Mouse (Mus musculus): ENCODE measurements at regions not wholly inside any gene's neighbourhood (a gene's known extent, or its start where the extent isn't known, plus 50 kb on each side); places are given as distances from the start of the nearest gene placed in this dataset.

GRCm38 (mm10) chr7:40683641-40684040, 214.5 kb upstream of the Vstm2b start:
- H3K36me3 ChIP-seq (ENCODE audit: control insufficient read depth, insufficient read depth, low read length, poor library complexity, severe bottlenecking): no peaks in the 10 kb centered on the region
- no peak for DNase-seq (ENCODE audit: low read depth, low spot score)
- no peaks in the 10 kb centered on the region for H3K27me3 ChIP-seq (ENCODE audit: control insufficient read depth, insufficient read depth, low read length, poor library complexity, severe bottlenecking)

GRCm38 (mm10) chr7:40687005-40687404, 211.1 kb upstream of the Vstm2b start:
- DNase-seq (ENCODE audit: low read depth, low spot score): no peak
- H3K36me3 ChIP-seq (ENCODE audit: control insufficient read depth, insufficient read depth, low read length, poor library complexity, severe bottlenecking): no peaks in the 10 kb centered on the region
- H3K27me3 ChIP-seq (ENCODE audit: control insufficient read depth, insufficient read depth, low read length, poor library complexity, severe bottlenecking): no peaks in the 10 kb centered on the region

DNA sequence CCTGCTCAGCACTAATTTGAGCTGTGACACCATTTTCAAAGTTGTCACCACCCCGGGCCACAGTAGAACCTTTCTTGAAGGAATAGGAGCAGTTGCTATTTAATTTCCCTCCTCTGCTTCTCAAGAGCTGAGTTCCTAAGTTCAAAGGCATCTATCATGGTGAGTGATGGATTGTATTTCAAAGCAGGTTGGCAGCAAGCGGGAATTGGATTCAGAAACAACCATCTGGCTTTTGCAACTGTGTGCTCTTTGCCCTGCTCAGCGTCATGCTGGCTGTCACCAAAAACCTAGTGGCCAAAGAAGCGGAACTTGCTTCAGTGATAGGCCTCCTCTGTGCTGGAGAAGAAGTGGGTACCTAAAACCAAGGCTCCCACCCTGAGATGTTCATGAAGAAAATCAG, 209.6 kb upstream of the Vstm2b start:
- no peaks in the 10 kb centered on the region for H3K27me3 ChIP-seq (ENCODE audit: control insufficient read depth, insufficient read depth, low read length, poor library complexity, severe bottlenecking)

DNA sequence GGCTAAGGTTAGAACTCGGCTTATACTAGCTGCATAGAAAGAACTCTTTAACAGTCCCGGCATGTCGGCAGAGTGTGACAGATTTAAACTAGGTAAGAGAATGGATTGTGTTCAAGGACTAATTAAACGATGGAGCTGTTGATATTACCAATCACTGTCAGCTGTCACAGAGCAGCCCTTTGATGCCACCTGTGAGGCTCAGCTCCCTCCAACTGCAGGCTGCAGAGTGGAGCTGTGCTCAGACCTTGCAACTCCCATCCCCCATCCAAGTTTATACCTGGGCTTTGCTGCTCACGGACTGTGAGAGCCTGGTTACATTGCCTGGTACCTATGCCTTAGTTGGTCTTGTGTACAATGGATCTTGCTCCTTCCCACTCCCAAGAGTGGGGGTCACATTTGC, 204.4 kb upstream of the Vstm2b start:
- H3K27me3 ChIP-seq (ENCODE audit: control insufficient read depth, insufficient read depth, low read length, poor library complexity, severe bottlenecking): no peaks in the 10 kb centered on the region
- no peaks in the 10 kb centered on the region for H3K36me3 ChIP-seq (ENCODE audit: control insufficient read depth, insufficient read depth, low read length, poor library complexity, severe bottlenecking)
- no peak for DNase-seq (ENCODE audit: low read depth, low spot score)

More for the DNA sequence above, 209.6 kb upstream of the Vstm2b start:
- no peak for DNase-seq (ENCODE audit: low read depth, low spot score)
- no peaks in the 10 kb centered on the region for H3K36me3 ChIP-seq (ENCODE audit: control insufficient read depth, insufficient read depth, low read length, poor library complexity, severe bottlenecking)

DNA sequence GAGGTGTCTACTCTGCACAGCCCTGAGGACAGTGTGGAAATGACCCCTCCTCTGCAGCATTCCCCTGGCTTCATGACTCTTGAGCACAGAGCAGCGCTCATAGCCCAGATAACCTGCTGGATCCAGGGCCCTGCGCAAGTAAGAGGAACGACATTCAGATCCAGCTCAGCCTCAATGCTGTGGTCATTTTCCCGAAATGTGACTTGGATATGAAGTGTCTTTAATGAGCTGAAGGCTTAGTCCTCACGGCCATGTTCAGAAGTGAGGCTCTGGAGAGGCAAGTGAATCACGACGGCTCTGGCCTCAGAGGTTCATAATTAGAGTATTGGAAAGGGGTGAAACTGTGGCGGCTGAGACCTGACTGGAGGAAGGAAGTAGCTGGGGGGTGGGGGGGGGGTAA, 200.6 kb upstream of the Vstm2b start:
- no peaks in the 10 kb centered on the region for H3K27me3 ChIP-seq (ENCODE audit: control insufficient read depth, insufficient read depth, low read length, poor library complexity, severe bottlenecking)
- no peak for DNase-seq (ENCODE audit: low read depth, low spot score)
- no peaks in the 10 kb centered on the region for H3K36me3 ChIP-seq (ENCODE audit: control insufficient read depth, insufficient read depth, low read length, poor library complexity, severe bottlenecking)

- no peak for DNase-seq (ENCODE audit: low read depth, low spot score)
- Histone ChIP-seq H3K36me3 (ENCODE audit: control insufficient read depth, insufficient read depth, low read length, poor library complexity, severe bottlenecking) (no peaks in the 10 kb centered on the region), H3K27me3 (ENCODE audit: control insufficient read depth, insufficient read depth, low read length, poor library complexity, severe bottlenecking) (no peaks in the 10 kb centered on the region)
Measured at GRCm38 (mm10) chr7:40698309-40698708, 199.8 kb upstream of the Vstm2b start.

DNA sequence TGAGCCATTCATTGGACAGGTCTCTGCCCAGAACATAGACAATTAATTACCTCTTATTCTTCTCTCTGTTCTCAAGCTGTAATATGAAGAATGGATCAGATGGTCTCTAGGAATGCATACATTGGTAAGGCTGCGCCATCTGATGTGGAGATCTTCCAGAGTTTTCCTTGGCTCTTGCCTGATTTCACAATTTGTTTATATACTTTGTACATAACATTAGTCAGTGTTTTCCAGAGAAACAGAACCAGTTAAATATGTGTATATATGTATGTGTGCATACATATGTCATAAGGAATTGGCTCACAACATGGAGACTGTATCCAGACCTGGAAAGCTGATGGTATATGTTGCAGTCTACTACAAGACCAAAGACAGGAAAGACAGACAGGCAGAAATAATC, 198.5 kb upstream of the Vstm2b start:
- no peak for DNase-seq (ENCODE audit: low read depth, low spot score)
- Histone ChIP-seq H3K27me3 (ENCODE audit: control insufficient read depth, insufficient read depth, low read length, poor library complexity, severe bottlenecking) (no peaks in the 10 kb centered on the region), H3K36me3 (ENCODE audit: control insufficient read depth, insufficient read depth, low read length, poor library complexity, severe bottlenecking) (no peaks in the 10 kb centered on the region)

GRCm38 (mm10) chr7:40700656-40701055, 197.5 kb upstream of the Vstm2b start:
- no peak for DNase-seq (ENCODE audit: low read depth, low spot score)
- H3K27me3 ChIP-seq (ENCODE audit: control insufficient read depth, insufficient read depth, low read length, poor library complexity, severe bottlenecking): no peaks in the 10 kb centered on the region

DNA sequence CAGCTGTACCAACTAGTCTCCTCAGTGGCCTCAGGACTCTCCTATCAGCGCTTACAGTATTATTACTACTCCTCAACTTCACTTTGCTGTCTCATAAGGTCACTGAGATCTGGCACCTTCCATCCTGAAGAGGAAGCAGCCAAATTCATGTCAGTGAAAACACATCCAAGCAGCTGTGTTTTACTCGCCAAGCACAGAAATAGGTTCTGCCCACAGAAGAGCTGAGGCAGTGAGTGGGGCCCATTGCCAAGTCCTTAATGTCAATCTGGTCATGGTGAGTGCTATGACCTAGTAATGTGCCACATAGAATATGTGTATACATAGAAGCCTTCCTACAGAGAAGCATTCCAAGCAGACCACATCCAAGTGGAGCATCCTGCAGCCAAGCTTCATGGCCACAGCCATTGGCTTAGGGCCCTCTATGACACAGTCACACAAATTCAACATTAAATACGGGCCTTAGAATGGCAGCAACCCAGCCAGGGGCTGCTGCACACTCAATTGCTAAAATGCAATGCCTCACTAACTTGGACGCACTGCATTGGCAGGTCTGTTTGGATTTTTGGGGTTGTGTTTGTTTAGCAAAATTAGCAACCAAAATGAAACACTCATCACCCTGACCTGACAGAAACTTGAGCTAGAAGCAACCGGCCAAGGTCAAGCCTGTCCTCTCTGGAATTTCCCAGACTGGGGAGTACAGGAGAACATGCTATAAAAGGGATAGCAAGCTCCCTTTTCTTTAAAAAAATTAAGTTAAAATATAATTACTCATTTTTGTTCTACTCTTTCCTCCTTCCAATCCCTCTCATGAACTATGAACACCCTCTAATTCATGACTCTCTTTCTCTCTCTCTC, 195.7 kb upstream of the Vstm2b start:
- H3K36me3 ChIP-seq (ENCODE audit: control insufficient read depth, insufficient read depth, low read length, poor library complexity, severe bottlenecking): no peaks in the 10 kb centered on the region
- no peak for DNase-seq (ENCODE audit: low read depth, low spot score)
- H3K27me3 ChIP-seq (ENCODE audit: control insufficient read depth, insufficient read depth, low read length, poor library complexity, severe bottlenecking): no peaks in the 10 kb centered on the region

More at GRCm38 (mm10) chr7:40700656-40701055, 197.5 kb upstream of the Vstm2b start:
- no peaks in the 10 kb centered on the region for H3K36me3 ChIP-seq (ENCODE audit: control insufficient read depth, insufficient read depth, low read length, poor library complexity, severe bottlenecking)

- Histone ChIP-seq H3K36me3 (ENCODE audit: control insufficient read depth, insufficient read depth, low read length, poor library complexity, severe bottlenecking) (no peaks in the 10 kb centered on the region), H3K27me3 (ENCODE audit: control insufficient read depth, insufficient read depth, low read length, poor library complexity, severe bottlenecking) (no peaks in the 10 kb centered on the region)
- no peak for DNase-seq (ENCODE audit: low read depth, low spot score)
Measured at GRCm38 (mm10) chr7:40708231-40708630, 189.9 kb upstream of the Vstm2b start.

GRCm38 (mm10) chr7:40717991-40718390, 180.1 kb upstream of the Vstm2b start:
- H3K27me3 ChIP-seq (ENCODE audit: control insufficient read depth, insufficient read depth, low read length, poor library complexity, severe bottlenecking): no peaks in the 10 kb centered on the region
- no peak for DNase-seq (ENCODE audit: low read depth, low spot score)
- H3K36me3 ChIP-seq (ENCODE audit: control insufficient read depth, insufficient read depth, low read length, poor library complexity, severe bottlenecking): no peaks in the 10 kb centered on the region

GRCm38 (mm10) chr7:40736971-40737468, 161.1 kb upstream of the Vstm2b start:
- DNase-seq (ENCODE audit: low read depth, low spot score): no peak
- Histone ChIP-seq H3K27me3 (ENCODE audit: control insufficient read depth, insufficient read depth, low read length, poor library complexity, severe bottlenecking) (no peaks in the 10 kb centered on the region), H3K36me3 (ENCODE audit: control insufficient read depth, insufficient read depth, low read length, poor library complexity, severe bottlenecking) (no peaks in the 10 kb centered on the region)

DNA sequence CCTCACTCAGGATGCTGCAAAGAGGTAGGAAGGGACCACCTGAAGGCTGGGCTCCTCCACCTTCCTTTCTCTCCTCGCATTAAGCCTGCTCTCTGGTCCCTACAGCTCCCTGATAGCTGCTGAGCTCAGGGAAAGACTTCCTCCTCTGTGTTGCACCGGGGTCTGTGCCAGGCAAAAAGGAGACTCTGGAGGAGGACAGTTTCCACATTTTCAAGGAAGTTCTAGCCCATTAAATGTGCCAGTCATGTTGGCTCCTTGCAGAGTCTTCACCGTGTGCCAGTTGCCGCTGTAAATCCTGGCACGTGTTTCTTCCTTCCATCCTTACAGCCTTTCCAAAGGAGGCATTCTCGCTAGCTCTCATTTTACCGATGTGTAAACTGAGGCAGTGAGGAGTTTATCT, 160.6 kb upstream of the Vstm2b start:
- no peaks in the 10 kb centered on the region for H3K27me3 ChIP-seq (ENCODE audit: control insufficient read depth, insufficient read depth, low read length, poor library complexity, severe bottlenecking)
- no peaks in the 10 kb centered on the region for H3K36me3 ChIP-seq (ENCODE audit: control insufficient read depth, insufficient read depth, low read length, poor library complexity, severe bottlenecking)
- DNase-seq (ENCODE audit: low read depth, low spot score): no peak

DNA sequence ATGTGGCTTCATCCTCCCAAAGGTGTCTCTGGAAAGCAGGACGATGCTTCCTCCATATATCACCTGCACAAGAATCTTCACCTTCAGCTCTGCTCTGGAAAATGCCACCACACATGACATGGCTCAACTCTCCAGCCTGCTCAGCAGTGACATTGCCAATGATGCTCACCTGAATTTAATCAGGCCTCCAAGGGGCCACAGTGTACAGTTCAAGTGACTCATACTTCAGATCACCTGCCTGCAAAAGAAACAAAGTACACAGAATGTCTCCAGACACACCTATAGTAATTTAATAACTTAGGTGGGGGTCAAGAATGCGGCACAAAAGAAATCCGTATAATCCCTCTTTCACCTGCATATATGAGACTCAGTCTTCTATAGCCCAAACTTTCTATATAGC, 160.0 kb upstream of the Vstm2b start:
- DNase-seq (ENCODE audit: low read depth, low spot score): no peak
- H3K27me3 ChIP-seq (ENCODE audit: control insufficient read depth, insufficient read depth, low read length, poor library complexity, severe bottlenecking): no peaks in the 10 kb centered on the region
- no peaks in the 10 kb centered on the region for H3K36me3 ChIP-seq (ENCODE audit: control insufficient read depth, insufficient read depth, low read length, poor library complexity, severe bottlenecking)

DNA sequence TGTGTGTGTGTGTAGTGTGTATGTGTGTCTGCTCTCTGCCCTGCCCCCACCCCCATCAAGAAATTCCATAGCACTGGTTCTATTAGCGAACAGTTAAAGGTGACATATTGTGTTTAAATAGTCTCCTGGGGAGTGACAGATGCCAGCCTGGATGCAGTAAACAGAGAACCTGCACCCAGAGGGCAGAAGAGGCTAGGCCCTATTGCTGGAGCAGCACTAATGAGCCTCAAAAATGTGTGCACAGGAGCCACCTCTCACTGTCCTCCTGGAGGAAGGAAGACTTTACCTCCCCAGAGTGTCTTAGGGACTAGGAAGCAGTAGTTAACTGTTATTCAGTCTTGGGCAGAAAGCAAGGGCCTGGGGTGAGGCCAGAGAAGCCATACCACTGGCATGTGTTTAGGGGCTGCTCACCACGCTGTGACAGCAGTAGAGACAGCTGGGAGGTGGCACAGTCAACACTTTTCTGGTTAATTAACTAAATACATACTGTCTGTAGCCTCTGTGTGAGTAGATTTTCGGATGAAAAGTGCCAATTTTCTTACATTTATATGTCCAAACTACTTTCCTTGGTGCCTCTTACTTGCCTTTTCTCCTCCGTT, 155.5 kb upstream of the Vstm2b start:
- H3K27me3 ChIP-seq (ENCODE audit: control insufficient read depth, insufficient read depth, low read length, poor library complexity, severe bottlenecking): no peaks in the 10 kb centered on the region
- H3K36me3 ChIP-seq (ENCODE audit: control insufficient read depth, insufficient read depth, low read length, poor library complexity, severe bottlenecking): no peaks in the 10 kb centered on the region
- no peak for DNase-seq (ENCODE audit: low read depth, low spot score)
